Mouse (Mus musculus): ENCODE results near the gene Bptf. TPM values are rescaled to one million over a fixed set of nuclear protein-coding genes. Genes with fewer than 3 reads are reported as not detected.
A peak's percentile ranks its signal among the peaks of the same experiment; 100 is the strongest.

Bptf gene
- polyA plus RNA-seq, 1 experiment, result 106 TPM

- H3K36me3 ChIP-seq (replicated peaks; ENCODE audit: low read length), result peaks cover 19% of the 10 kb centered on the region
- peak overlapping the region; percentile 59 for H3K4me3 ChIP-seq (replicated peaks)
- no peaks in the 10 kb centered on the region for H3K9me3 ChIP-seq
- H3K27me3 ChIP-seq (replicated peaks), result no peaks in the 10 kb centered on the region
- peaks cover 68% of the 10 kb centered on the region for H3K4me1 ChIP-seq
- no peak for TF ChIP-seq FLI1 (IDR thresholded peaks at IDR 0.05; ENCODE audit: low read length)
- TF ChIP-seq GATA1 (IDR thresholded peaks at IDR 0.05; ENCODE audit: borderline replicate concordance, low read length), result no peak
Measured at GRCm38 (mm10) chr11:107125011-107125410, 6.9 kb downstream of the Bptf start.

- Histone ChIP-seq H3K4me1 (peaks cover 67% of the 10 kb centered on the region), H3K9me3 (no peaks in the 10 kb centered on the region), H3K4me3 (replicated peaks) (peak overlapping the region; percentile 78), H3K27me3 (replicated peaks) (no peaks in the 10 kb centered on the region), H3K36me3 (replicated peaks; ENCODE audit: low read length) (peaks cover 19% of the 10 kb centered on the region)
- TF ChIP-seq GATA1 (IDR thresholded peaks at IDR 0.05; ENCODE audit: borderline replicate concordance, low read length), result 0 out of 3 replicates have a peak, but pooled peaks have one; percentile 27
- TF ChIP-seq FLI1 (IDR thresholded peaks at IDR 0.05; ENCODE audit: low read length), result no peak
Measured at GRCm38 (mm10) chr11:107124327-107124731, 7.6 kb downstream of the Bptf start.

GRCm38 (mm10) chr11:107117789-107118188, 14.1 kb downstream of the Bptf start:
- no peak for TF ChIP-seq GATA1 (IDR thresholded peaks at IDR 0.05; ENCODE audit: borderline replicate concordance, low read length)
- no peak for TF ChIP-seq FLI1 (IDR thresholded peaks at IDR 0.05; ENCODE audit: low read length)
- H3K9me3 ChIP-seq, result no peaks in the 10 kb centered on the region
- peaks cover 64% of the 10 kb centered on the region for H3K4me1 ChIP-seq
- no peaks in the 10 kb centered on the region for H3K27me3 ChIP-seq (replicated peaks)
- H3K4me3 ChIP-seq (replicated peaks), result peak overlapping the region; percentile 6
- peaks cover 20% of the 10 kb centered on the region for H3K36me3 ChIP-seq (replicated peaks; ENCODE audit: low read length)

- Histone ChIP-seq H3K36me3 (replicated peaks; ENCODE audit: low read length) (peaks cover 35% of the 10 kb centered on the region), H3K9me3 (no peaks in the 10 kb centered on the region), H3K27me3 (replicated peaks) (no peaks in the 10 kb centered on the region), H3K4me1 (peaks cover 58% of the 10 kb centered on the region), H3K4me3 (replicated peaks) (no peak overlapping the region)
- TF ChIP-seq GATA1 (IDR thresholded peaks at IDR 0.05; ENCODE audit: borderline replicate concordance, low read length), result no peak
- no peak for TF ChIP-seq FLI1 (IDR thresholded peaks at IDR 0.05; ENCODE audit: low read length)
Measured at GRCm38 (mm10) chr11:107113881-107114557, 17.9 kb downstream of the Bptf start.

- Histone ChIP-seq H3K36me3 (replicated peaks; ENCODE audit: low read length) (peaks cover 43% of the 10 kb centered on the region), H3K4me3 (replicated peaks) (peak overlapping the region; percentile 4), H3K4me1 (peaks cover 63% of the 10 kb centered on the region), H3K9me3 (no peaks in the 10 kb centered on the region), H3K27me3 (replicated peaks) (no peaks in the 10 kb centered on the region)
- TF ChIP-seq FLI1 (IDR thresholded peaks at IDR 0.05; ENCODE audit: low read length) (no peak), GATA1 (IDR thresholded peaks at IDR 0.05; ENCODE audit: borderline replicate concordance, low read length) (no peak)
Measured at GRCm38 (mm10) chr11:107113112-107113511, 18.8 kb downstream of the Bptf start.

- H3K27me3 ChIP-seq (replicated peaks), result no peaks in the 10 kb centered on the region
- TF ChIP-seq FLI1 (IDR thresholded peaks at IDR 0.05; ENCODE audit: low read length) (no peak), GATA1 (IDR thresholded peaks at IDR 0.05; ENCODE audit: borderline replicate concordance, low read length) (no peak)
Measured at GRCm38 (mm10) chr11:107109669-107110068, 22.3 kb downstream of the Bptf start.

GRCm38 (mm10) chr11:107108892-107109291, 23.0 kb downstream of the Bptf start:
- Histone ChIP-seq H3K36me3 (replicated peaks; ENCODE audit: low read length) (peaks cover 58% of the 10 kb centered on the region), H3K9me3 (no peaks in the 10 kb centered on the region), H3K4me3 (replicated peaks) (no peak overlapping the region), H3K4me1 (peaks cover 55% of the 10 kb centered on the region), H3K27me3 (replicated peaks) (no peaks in the 10 kb centered on the region)
- TF ChIP-seq GATA1 (IDR thresholded peaks at IDR 0.05; ENCODE audit: borderline replicate concordance, low read length), result no peak
- no peak for TF ChIP-seq FLI1 (IDR thresholded peaks at IDR 0.05; ENCODE audit: low read length)

More at GRCm38 (mm10) chr11:107109669-107110068, 22.3 kb downstream of the Bptf start:
- Histone ChIP-seq H3K4me1 (peaks cover 56% of the 10 kb centered on the region), H3K9me3 (no peaks in the 10 kb centered on the region), H3K36me3 (replicated peaks; ENCODE audit: low read length) (peaks cover 54% of the 10 kb centered on the region), H3K4me3 (replicated peaks) (no peak overlapping the region)

- Histone ChIP-seq H3K4me1 (peaks cover 58% of the 10 kb centered on the region), H3K27me3 (replicated peaks) (no peaks in the 10 kb centered on the region), H3K4me3 (replicated peaks) (no peak overlapping the region), H3K9me3 (no peaks in the 10 kb centered on the region), H3K36me3 (replicated peaks; ENCODE audit: low read length) (peaks cover 68% of the 10 kb centered on the region)
- TF ChIP-seq GATA1 (IDR thresholded peaks at IDR 0.05; ENCODE audit: borderline replicate concordance, low read length) (no peak), FLI1 (IDR thresholded peaks at IDR 0.05; ENCODE audit: low read length) (no peak)
Measured at GRCm38 (mm10) chr11:107107725-107108078, 24.2 kb downstream of the Bptf start.

- Histone ChIP-seq H3K9me3 (no peaks in the 10 kb centered on the region), H3K4me1 (peaks cover 63% of the 10 kb centered on the region), H3K4me3 (replicated peaks) (peak overlapping the region; percentile 56), H3K36me3 (replicated peaks; ENCODE audit: low read length) (peaks cover 74% of the 10 kb centered on the region), H3K27me3 (replicated peaks) (no peaks in the 10 kb centered on the region)
- no peak for TF ChIP-seq FLI1 (IDR thresholded peaks at IDR 0.05; ENCODE audit: low read length)
- no peak for TF ChIP-seq GATA1 (IDR thresholded peaks at IDR 0.05; ENCODE audit: borderline replicate concordance, low read length)
Measured at GRCm38 (mm10) chr11:107106978-107107724, 24.8 kb downstream of the Bptf start.

- TF ChIP-seq GATA1 (IDR thresholded peaks at IDR 0.05; ENCODE audit: borderline replicate concordance, low read length) (no peak), FLI1 (IDR thresholded peaks at IDR 0.05; ENCODE audit: low read length) (no peak)
- no peaks in the 10 kb centered on the region for H3K9me3 ChIP-seq
- peaks cover 75% of the 10 kb centered on the region for H3K36me3 ChIP-seq (replicated peaks; ENCODE audit: low read length)
- no peak overlapping the region for H3K4me3 ChIP-seq (replicated peaks)
- H3K27me3 ChIP-seq (replicated peaks), result no peaks in the 10 kb centered on the region
- H3K4me1 ChIP-seq, result peaks cover 70% of the 10 kb centered on the region
Measured at GRCm38 (mm10) chr11:107106461-107106860, 25.5 kb downstream of the Bptf start.
